Mouse (Mus musculus) CH12.LX (cell line): ENCODE results near the gene Spg11.

Experiments
- CTCF ChIP-seq, 2 experiments: IDR thresholded peaks in 1 of 2; conservative IDR thresholded peaks in 1 of 2; 2 replicates each; pipeline ENCODE4 v1.5.1; 2011 to 2012; ENCODE audit warnings: low read depth in 2 of 2, low read length in 2 of 2, improper control_type of control experiment in 1 of 2, inconsistent platforms in 1 of 2, mild to moderate bottlenecking in 1 of 2, moderate library complexity in 1 of 2
- EP300 ChIP-seq: IDR thresholded peaks from 2 replicates; pipeline ENCODE4 v1.6.1; 2011; ENCODE audit warnings: low read length, improper control_type of control experiment
- MAZ ChIP-seq: IDR thresholded peaks from 2 replicates; pipeline ENCODE4 v1.6.1; 2012; ENCODE audit warnings: low read depth, mild to moderate bottlenecking, inconsistent platforms, low read length, improper control_type of control experiment, moderate library complexity
- TBP ChIP-seq: conservative IDR thresholded peaks from 2 replicates; pipeline ENCODE4 v1.6.1; 2011; ENCODE audit warnings: low read depth, low read length, improper control_type of control experiment
- USF2 ChIP-seq: conservative IDR thresholded peaks from 2 replicates; pipeline ENCODE4 v1.6.1; 2011; ENCODE audit warnings: low read depth, low read length, improper control_type of control experiment
- ZMIZ1 ChIP-seq: IDR thresholded peaks from 2 replicates; pipeline ENCODE4 v1.6.1; 2012; ENCODE audit warnings: low read depth, mild to moderate bottlenecking, inconsistent platforms, low read length, improper control_type of control experiment

DNA sequence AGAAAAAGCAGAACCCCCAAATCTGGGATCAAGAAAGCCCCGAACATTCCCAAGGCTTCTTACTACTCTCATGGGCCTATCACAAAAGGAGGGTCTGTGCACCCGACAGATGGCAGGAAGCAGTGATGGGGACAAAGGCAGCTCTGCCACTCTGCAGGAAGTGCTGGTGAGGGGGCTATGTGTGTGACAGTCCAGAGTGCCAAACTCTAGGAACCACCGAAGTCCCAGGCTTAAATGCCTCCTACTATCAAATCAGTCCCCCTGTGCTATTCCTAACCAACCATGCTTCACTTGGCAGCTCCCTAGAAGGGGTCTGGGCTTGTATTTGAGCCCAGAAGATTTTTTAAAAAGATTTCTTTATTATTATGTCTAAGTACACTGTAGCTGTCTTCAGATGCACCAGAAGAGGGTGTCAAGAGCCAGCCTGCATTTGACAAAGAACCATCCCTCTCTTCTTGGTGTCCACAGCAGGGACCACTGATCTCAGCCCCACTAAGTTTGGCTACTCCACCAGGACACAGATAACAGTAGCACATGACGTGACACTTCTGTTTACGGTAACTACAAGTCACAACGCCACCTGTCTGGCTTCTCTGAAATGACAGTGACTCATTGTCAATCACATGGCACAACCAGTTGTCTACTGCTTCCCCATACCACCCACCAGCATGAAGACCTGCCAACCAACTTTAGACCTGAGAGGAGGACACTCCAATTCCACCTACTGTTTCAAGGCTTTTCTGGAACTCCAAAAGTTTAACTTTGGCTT is 48.9 kb downstream of the Spg11 start:
- no peak for TF ChIP-seq MAZ
- peak in 1 of 2 experiments; percentile 26; a peak in 1 of 4 replicates for TF ChIP-seq CTCF (conservative IDR thresholded peaks at IDR 0.05 in 1 of 2, IDR thresholded peaks at IDR 0.05 in 1 of 2; ENCODE audit: low read depth in 2 of 2, low read length in 2 of 2)
- TF ChIP-seq EP300: no peak
- TF ChIP-seq TBP: no peak
- TF ChIP-seq ZMIZ1: no peak
- no peak for TF ChIP-seq USF2
